Comparison of ENCODE assay signal across 1 mouse cellular context in genomic region chr19:45783181-45783932, GRCm38 (mm10).
A peak's percentile ranks its signal among the peaks of the same experiment; 100 is the strongest.
TF ChIP-seq lines count a peak whose summit lies in the region.

TSS of gene Mgea5 (minus strand) at chr19:45783837.

TF ChIP-seq in CH12.LX, 34 proteins besides CTCF, POLR2A, EP300 and RAD21 (continued from another document):
- TF ChIP-seq ZKSCAN1 (IDR thresholded peaks at IDR 0.05; ENCODE audit: borderline replicate concordance, low read depth, low read length) (no peak), ZMIZ1 (IDR thresholded peaks at IDR 0.05; ENCODE audit: low read depth, low read length) (peak; percentile 19; the same call in 1 of the 2 replicates), SIN3A (IDR thresholded peaks at IDR 0.05; ENCODE audit: low read length) (peak; percentile 97), MAZ (IDR thresholded peaks at IDR 0.05; ENCODE audit: low read depth, low read length) (peak; percentile 96), MYC (IDR thresholded peaks at IDR 0.05; ENCODE audit: low read depth, low read length) (no peak), BHLHE40 (IDR thresholded peaks at IDR 0.05; ENCODE audit: low read depth, low read length) (peak; percentile 31; the same call in 1 of the 2 replicates), JUND (conservative IDR thresholded peaks at IDR 0.05; ENCODE audit: low read depth, low read length) (no peak), MEF2A (IDR thresholded peaks at IDR 0.05; ENCODE audit: borderline replicate concordance, low read depth, low read length) (peak; percentile 17; the same call in 1 of the 2 replicates), USF1 (IDR thresholded peaks at IDR 0.05; ENCODE audit: low read depth, low read length) (no peak), TBP (conservative IDR thresholded peaks at IDR 0.05; ENCODE audit: low read depth, low read length) (0 out of 2 replicates have a peak, but pooled peaks have one; percentile 29)
